Mouse (Mus musculus) layer of hippocampus, adult 8-10 months (tissue): ENCODE measurements around the gene Zswim3. TPM values are rescaled to one million over a fixed set of nuclear protein-coding genes. Genes with fewer than 3 reads are reported as not detected.

Experiments
- DNase-seq, 2 experiments: peaks; one replicate each; pipeline ENCODE4 v3.0.0; 2022; ENCODE audit warnings: low spot score in 2 of 2
- total RNA-seq, 4 experiments: library from RNA; stranded (reverse); gene quantifications; 2 replicates each; pipeline ENCODE4 v1.2.4; 2022

Gene Zswim3
- total RNA-seq, 4 experiments from 2014 or later = 8.3 to 10.2 (median 9.5) TPM

- no peak for DNase-seq
These were observed 981 bp upstream of the Zswim3 start for GRCm38 (mm10) chr2:164803921-164804313.

GRCm38 (mm10) chr2:164805332-164805718 is 427 bp downstream of the Zswim3 start:
- no peak for DNase-seq

DNA sequence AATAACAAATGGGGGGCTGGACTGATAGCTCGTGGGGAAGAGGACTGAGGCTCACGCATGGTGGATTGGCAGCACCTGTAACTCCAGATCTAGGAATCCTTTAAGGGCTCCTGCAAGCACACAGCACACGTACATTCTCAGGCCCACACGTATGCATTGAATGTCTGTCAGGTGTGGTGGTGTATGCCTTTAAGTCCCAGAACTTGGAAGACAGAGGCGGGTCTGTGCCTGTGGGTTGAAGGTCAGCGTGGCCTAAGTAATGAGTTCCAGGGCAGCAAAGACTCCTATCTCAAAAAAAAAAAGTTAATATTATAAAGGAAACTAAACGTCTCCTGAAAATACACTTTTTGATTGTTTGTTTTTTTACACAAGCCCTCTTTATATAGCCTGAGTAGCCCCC is 1.7 kb downstream of the Zswim3 start:
- no peak for DNase-seq

- DNase-seq = no peak
These were observed 8.7 kb downstream of the Zswim3 start for GRCm38 (mm10) chr2:164813557-164813956.

- no peak for DNase-seq
These were observed 10.4 kb downstream of the Zswim3 start for GRCm38 (mm10) chr2:164815348-164815747.

GRCm38 (mm10) chr2:164815821-164816220 is 10.9 kb downstream of the Zswim3 start:
- DNase-seq = no peak

DNA sequence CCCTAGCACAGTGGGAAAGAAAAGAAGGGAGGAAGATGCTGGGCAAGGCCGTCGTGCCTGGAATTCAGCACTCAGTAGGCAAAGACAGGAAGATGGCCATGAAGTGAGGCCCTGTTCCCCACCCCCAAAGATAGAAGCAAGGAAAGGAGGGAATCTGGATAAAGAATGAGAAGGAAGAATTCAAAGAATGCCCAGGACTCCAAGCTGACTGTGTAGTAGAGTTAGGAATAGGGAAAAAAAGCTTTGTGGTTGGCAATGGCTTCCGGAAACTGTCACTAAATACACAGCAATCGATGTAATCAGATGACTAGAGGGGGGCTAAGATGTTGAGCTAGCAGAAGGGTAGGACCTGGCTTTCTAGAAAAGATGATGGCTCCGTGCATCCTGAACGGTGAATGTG is 12.3 kb downstream of the Zswim3 start:
- DNase-seq = no peak

GRCm38 (mm10) chr2:164817703-164818102 is 12.8 kb downstream of the Zswim3 start:
- no peak for DNase-seq

DNA sequence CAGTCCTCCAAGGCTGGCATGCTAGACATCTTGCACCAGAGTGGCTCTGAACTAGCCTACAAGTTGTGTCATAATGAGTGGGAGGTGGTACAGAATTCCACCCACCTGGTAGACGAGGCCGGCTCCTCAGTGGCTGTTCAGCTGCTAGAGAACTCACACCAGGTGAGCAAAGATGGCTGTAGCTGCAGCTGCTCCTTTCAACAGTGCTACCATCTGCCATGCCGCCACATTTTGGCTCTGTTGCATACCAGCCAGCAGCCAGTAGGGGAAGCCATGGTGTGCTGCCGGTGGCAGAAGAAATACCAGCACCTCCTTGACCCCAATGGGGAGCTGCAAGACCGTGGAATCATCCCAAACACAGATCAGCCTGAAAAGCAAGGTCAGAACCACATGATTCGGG is 16.2 kb downstream of the Zswim3 start:
- no peak for DNase-seq

GRCm38 (mm10) chr2:164822636-164823165 is 17.8 kb downstream of the Zswim3 start, which contains the start of gene Zswim1:
Gene Zswim1 (plus strand): TSS chr2:164822686.
- DNase-seq = peak; percentile 99 to 100

GRCm38 (mm10) chr2:164823181-164823585 is 18.3 kb downstream of the Zswim3 start:
- DNase-seq = no peak

GRCm38 (mm10) chr2:164823969-164824368 is 19.1 kb downstream of the Zswim3 start:
- DNase-seq = no peak

GRCm38 (mm10) chr2:164825521-164825920 is 20.6 kb downstream of the Zswim3 start:
- DNase-seq = no peak

- no peak for DNase-seq
These were observed 22.4 kb downstream of the Zswim3 start for GRCm38 (mm10) chr2:164827146-164827850.

DNA sequence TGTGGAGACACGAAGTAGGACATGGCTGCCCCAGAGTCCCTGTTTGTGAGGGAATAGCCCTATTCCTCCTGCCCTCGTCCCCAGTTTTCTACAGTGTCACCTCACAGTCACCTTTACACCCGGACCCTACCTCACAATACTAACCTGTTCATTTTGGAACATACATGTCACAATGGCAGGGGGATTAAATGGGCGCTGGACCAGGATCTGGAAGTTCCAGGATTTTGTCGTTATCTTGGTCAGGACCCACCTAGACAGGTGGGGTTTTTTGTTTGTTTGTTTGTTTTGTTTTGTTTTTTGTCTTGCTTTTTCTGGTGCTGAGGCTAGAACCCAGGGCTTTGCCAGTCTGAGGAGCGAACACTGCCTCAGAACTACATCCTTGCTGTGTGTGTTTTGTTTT is 23.5 kb downstream of the Zswim3 start, which contains the start of gene Spata25:
Spata25 (minus strand) TSS at position 101 of the 400 bp plus-strand sequence.
- no peak for DNase-seq

DNA sequence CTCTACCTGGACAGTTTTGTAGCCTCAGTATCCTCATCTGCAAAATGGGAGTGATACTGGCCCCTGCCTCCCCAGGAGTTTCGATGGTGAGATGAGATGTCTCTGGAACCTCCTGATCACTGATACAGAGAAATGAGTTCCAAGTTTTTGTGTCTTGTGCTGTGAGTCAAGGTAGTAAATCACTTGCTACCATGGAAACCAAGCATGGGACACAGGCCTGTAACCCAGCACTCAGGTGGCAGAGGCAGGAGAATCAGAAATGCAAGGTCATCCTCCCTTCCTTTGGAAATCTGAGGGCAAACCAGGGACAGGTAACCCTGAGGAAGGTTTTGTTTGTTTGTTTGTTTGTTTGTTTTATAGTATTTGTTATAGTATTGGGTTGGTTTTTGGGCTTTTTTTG is 24.2 kb downstream of the Zswim3 start:
- no peak for DNase-seq

GRCm38 (mm10) chr2:164831029-164831428 is 26.1 kb downstream of the Zswim3 start:
- no peak for DNase-seq

GRCm38 (mm10) chr2:164832032-164832747 is 27.3 kb downstream of the Zswim3 start:
- no peak for DNase-seq

- peak; percentile 75 to 80 for DNase-seq
These were observed 27.9 kb downstream of the Zswim3 start, which contains the start of gene Ctsa for GRCm38 (mm10) chr2:164832748-164833301. Gene Ctsa (plus strand): TSS chr2:164832873.

DNA sequence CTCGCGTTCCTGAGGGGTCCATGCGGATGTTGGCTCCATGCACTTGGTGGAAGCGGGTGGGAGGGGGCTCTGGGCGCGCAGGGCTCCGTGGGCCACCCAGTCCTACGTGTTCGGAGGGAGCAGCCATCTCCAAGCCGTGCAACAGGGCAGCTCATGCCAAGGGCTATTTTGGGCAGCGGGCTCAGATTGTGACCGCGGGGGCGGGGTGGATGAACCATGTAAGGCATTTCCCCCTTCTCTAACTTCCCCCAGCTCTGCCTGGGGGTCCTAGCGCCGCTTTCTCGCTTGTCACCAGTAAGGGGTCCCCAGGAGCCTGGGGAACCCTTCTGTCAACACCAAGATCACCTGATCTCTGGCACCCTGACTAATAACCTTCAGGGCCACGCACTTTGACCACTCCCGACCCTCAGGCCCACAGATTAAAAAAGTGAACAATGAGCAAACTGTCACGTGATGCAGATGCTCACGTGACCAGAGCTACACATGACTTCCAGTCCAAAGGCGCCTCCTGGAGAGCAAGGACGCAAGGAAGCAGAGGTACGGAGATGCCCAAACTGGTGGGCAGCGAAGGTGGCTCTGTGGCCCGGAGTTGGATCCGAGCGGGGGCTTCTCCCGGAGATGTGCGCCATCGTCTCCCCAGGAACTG is 28.5 kb downstream of the Zswim3 start, which contains the start of gene Neurl2:
Neurl2 (minus strand) TSS at position 143 of the 646 bp plus-strand sequence.
- peak; percentile 92 to 95 for DNase-seq

GRCm38 (mm10) chr2:164834531-164834930 is 29.6 kb downstream of the Zswim3 start:
- no peak for DNase-seq
